Mouse (Mus musculus): ENCODE results near the gene Sh2d3c.

GRCm38 (mm10) chr2:32722046-32722445, 1.2 kb downstream of the Sh2d3c start:
- no peak for TF ChIP-seq MAX (IDR thresholded peaks at IDR 0.05; ENCODE audit: low read depth)
- TF ChIP-seq POLR2A (IDR thresholded peaks at IDR 0.05; ENCODE audit: insufficient read length, low read depth): no peak
- TF ChIP-seq MYOG (IDR thresholded peaks at IDR 0.05; ENCODE audit: control insufficient read depth in 1 of 3, insufficient read depth in 1 of 3, insufficient read length in 2 of 3, low read depth in 2 of 3): no peak
- TF ChIP-seq SRF (IDR thresholded peaks at IDR 0.05; ENCODE audit: control insufficient read depth, insufficient read length, low read depth): no peak

Data from myocyte (in vitro differentiated cells).